Mouse (Mus musculus) urinary bladder, postnatal 25 days (tissue): ENCODE measurements around the gene Nup188.
A peak's percentile ranks its signal among the peaks of the same experiment; 100 is the strongest.

Experiments
- DNase-seq: peaks from one replicate; pipeline ENCODE4 v3.0.0; 2022; ENCODE audit warnings: low spot score

Gene Nup188

GRCm38 (mm10) chr2:30386913-30387312 lies 100.7 kb downstream of the Nup188 start:
- DNase-seq, result no peak

GRCm38 (mm10) chr2:30389000-30389399 lies 102.8 kb downstream of the Nup188 start:
- DNase-seq, result no peak

GRCm38 (mm10) chr2:30392114-30392576 lies 105.9 kb downstream of the Nup188 start, which contains the start of gene Dolpp1:
Dolpp1 (plus strand) TSS chr2:30392254.
- DNase-seq, result peak; percentile 88

- peak; percentile 56 for DNase-seq
Measured at GRCm38 (mm10) chr2:30392577-30393369, 106.6 kb downstream of the Nup188 start.

- DNase-seq, result no peak
Measured at GRCm38 (mm10) chr2:30393370-30393656, 107.1 kb downstream of the Nup188 start.
